Mouse (Mus musculus) heart, embryonic 13.5 days (tissue): Measurements from ENCODE around the gene Ryr2. TPM values are rescaled to one million over a fixed set of nuclear protein-coding genes. Genes with fewer than 3 reads are reported as not detected.
A peak's percentile ranks its signal among the peaks of the same experiment; 100 is the strongest.
"Not testable (repeated sequence)": the region's sequence is repeated elsewhere in the genome, so short reads cannot be mapped to it uniquely, and the experiment has no call there.

Experiments
- ATAC-seq: fragments of 200-750 bp; cut with Nextera tagmentation; 2 replicates; pipeline ENCODE4 v1.8.0; 2017; ENCODE audit warnings: moderate TSS enrichment; ENCODE audit not compliant: insufficient number of reproducible peaks, low FRiP score, low TSS enrichment; ENCODE audit errors: extremely low read depth
- H3K27ac ChIP-seq: fragments of 300-500 bp; sonication (generic); replicated peaks from 2 replicates; pipeline ENCODE4 v1.5.1; 2015; ENCODE audit warnings: moderate library complexity, mild to moderate bottlenecking, inconsistent platforms
- H3K27me3 ChIP-seq: fragments of 300-500 bp; sonication (generic); replicated peaks from 2 replicates; pipeline ENCODE4 v1.6.1; 2015; ENCODE audit warnings: mild to moderate bottlenecking, inconsistent platforms
- H3K36me3 ChIP-seq: fragments of 300-500 bp; sonication (generic); 2 replicates; pipeline ENCODE4 v1.6.1; 2015; ENCODE audit warnings: mild to moderate bottlenecking, inconsistent platforms
- H3K4me1 ChIP-seq: fragments of 300-500 bp; sonication (generic); 2 replicates; pipeline ENCODE4 v1.6.1; 2015; ENCODE audit warnings: inconsistent platforms
- H3K4me2 ChIP-seq: fragments of 300-500 bp; sonication (generic); 2 replicates; pipeline ENCODE4 v1.6.1; 2015; ENCODE audit warnings: inconsistent platforms, mild to moderate bottlenecking, moderate library complexity
- H3K4me3 ChIP-seq: fragments of 300-500 bp; sonication (generic); 2 replicates; pipeline ENCODE4 v1.5.1; 2015; ENCODE audit warnings: moderate library complexity, mild to moderate bottlenecking, inconsistent platforms
- H3K9ac ChIP-seq: fragments of 300-500 bp; sonication (generic); 2 replicates; pipeline ENCODE4 v1.6.1; 2015; ENCODE audit warnings: inconsistent platforms, mild to moderate bottlenecking, moderate library complexity
- H3K9me3 ChIP-seq: fragments of 300-500 bp; sonication (generic); 2 replicates; pipeline ENCODE4 v1.6.1; 2016; ENCODE audit warnings: inconsistent platforms
- WGBS: fragments of 180-500 bp; shearing (Covaris S2); methylation state at CpG from one replicate; pipeline ENCODE4 v1.1.7; 2015; ENCODE audit warnings: mixed read lengths; 5-methylcytosine and 5-hydroxymethylcytosine counted together
- polyA plus RNA-seq: library from polyadenylated mRNA; unstranded; fragments of >200 nt; fragmentation: Nextera tagmentation; extraction: Ambion mirVana; gene quantifications from 2 replicates; pipeline ENCODE4 v1.2.1, GENCODE M21; 2015

The Ryr2 gene
- polyA plus RNA-seq, 1 experiment from 2014 or later, result 20.9 TPM

DNA sequence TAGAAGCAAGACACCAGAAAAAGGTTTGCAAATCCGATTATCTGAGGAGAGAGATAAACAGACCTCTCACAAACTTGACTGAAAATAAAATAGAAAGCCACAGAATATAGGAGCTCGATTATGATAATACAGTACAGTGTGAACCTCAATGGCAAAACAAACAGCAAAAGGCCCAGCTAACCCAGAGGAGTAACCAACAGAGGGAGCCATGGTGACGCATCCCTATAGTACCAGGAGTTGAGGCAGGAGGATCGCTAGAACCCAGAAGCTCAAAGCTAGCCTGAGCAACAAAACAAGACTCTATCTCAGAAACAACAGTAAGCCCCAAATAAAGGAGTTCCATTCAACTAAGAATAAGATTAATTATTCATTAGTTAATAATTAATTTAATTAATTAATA lies 275.5 kb downstream of the Ryr2 start:
- Histone ChIP-seq H3K4me3 (no peak overlapping the region), H3K27ac (no peak overlapping the region), H3K9me3 (no peaks in the 10 kb centered on the region), H3K9ac (no peak overlapping the region), H3K27me3 (no peaks in the 10 kb centered on the region), H3K36me3 (peaks cover 39% of the 10 kb centered on the region), H3K4me1 (no peaks in the 10 kb centered on the region), H3K4me2 (no peak overlapping the region)
- 71% methylated on average over 4 of the region's 4 CpGs for WGBS
- ATAC-seq, result no peak

- no peak overlapping the region for H3K9ac ChIP-seq
- no peaks in the 10 kb centered on the region for H3K4me1 ChIP-seq
- ATAC-seq, result no peak
- H3K4me3 ChIP-seq, result no peak overlapping the region
- WGBS, result 89% methylated on average over 2 of the region's 2 CpGs
- H3K27ac ChIP-seq, result no peak overlapping the region
- peaks cover 50% of the 10 kb centered on the region for H3K36me3 ChIP-seq
- no peaks in the 10 kb centered on the region for H3K27me3 ChIP-seq
- H3K9me3 ChIP-seq, result no peaks in the 10 kb centered on the region
- H3K4me2 ChIP-seq, result no peak overlapping the region
Measured at GRCm38 (mm10) chr13:11825563-11826226, 281.1 kb downstream of the Ryr2 start.

GRCm38 (mm10) chr13:11818723-11819122 lies 288.0 kb downstream of the Ryr2 start:
- Histone ChIP-seq H3K27ac (no peak overlapping the region), H3K36me3 (peaks cover 49% of the 10 kb centered on the region), H3K27me3 (no peaks in the 10 kb centered on the region), H3K4me2 (no peak overlapping the region), H3K4me3 (no peak overlapping the region), H3K4me1 (no peaks in the 10 kb centered on the region), H3K9me3 (no peaks in the 10 kb centered on the region), H3K9ac (no peak overlapping the region)
- 70% methylated on average over 3 of the region's 3 CpGs for WGBS
- ATAC-seq, result no peak

DNA sequence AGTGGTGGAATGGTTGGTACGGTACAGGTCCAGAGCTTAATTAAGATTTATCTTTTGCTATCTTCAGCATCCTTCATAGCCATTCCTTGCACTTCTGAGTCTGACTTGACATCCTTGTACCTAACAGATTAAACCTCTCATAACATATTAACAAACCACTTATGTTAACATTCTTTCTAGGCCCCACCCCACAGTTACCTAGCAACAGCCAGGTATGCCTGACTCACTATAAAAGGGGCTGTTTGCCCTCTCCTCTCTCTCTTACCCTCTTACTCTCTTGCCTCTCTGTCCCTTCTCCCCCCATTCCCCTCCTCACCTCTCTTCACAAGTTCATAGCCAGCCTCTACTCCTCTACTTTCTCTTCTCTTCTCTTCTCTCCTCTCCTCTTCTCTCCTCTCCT lies 297.4 kb downstream of the Ryr2 start:
- not testable (repeated sequence) for H3K9ac ChIP-seq, ATAC-seq, H3K4me2 ChIP-seq, H3K4me3 ChIP-seq, H3K27ac ChIP-seq, H3K9me3 ChIP-seq, H3K27me3 ChIP-seq
- WGBS, result 67% methylated on average over 1 of the region's 1 CpGs
- H3K4me1 ChIP-seq, result peaks cover 11% of the 10 kb centered on the region
- H3K36me3 ChIP-seq, result peaks cover 30% of the 10 kb centered on the region

DNA sequence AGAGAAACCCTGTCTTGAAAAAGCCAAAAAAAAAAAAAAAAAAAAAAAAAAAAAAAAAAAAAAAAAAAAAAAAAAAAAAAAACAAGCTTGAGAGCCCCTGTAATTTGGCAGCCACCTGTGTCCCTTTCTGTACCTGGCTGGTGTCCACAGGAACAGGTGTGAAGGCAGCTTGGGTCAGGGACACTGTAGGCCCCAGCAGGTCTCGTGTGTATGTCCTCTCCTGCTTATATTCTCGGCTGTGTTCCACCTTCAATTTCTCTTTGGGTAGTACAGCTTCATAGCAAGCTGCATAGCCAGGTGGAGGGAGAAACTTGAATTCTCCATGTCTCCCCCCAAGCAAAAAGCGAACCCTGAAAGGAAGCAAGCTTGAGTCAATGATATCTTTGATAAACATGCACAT lies 314.2 kb downstream of the Ryr2 start:
- Histone ChIP-seq H3K36me3 (peaks cover 66% of the 10 kb centered on the region), H3K4me1 (no peaks in the 10 kb centered on the region), H3K9me3 (no peaks in the 10 kb centered on the region), H3K4me2 (no peak overlapping the region), H3K4me3 (no peak overlapping the region), H3K27me3 (no peaks in the 10 kb centered on the region), H3K9ac (no peak overlapping the region), H3K27ac (no peak overlapping the region)
- ATAC-seq, result no peak
- WGBS, result 86% methylated on average over 3 of the region's 3 CpGs

DNA sequence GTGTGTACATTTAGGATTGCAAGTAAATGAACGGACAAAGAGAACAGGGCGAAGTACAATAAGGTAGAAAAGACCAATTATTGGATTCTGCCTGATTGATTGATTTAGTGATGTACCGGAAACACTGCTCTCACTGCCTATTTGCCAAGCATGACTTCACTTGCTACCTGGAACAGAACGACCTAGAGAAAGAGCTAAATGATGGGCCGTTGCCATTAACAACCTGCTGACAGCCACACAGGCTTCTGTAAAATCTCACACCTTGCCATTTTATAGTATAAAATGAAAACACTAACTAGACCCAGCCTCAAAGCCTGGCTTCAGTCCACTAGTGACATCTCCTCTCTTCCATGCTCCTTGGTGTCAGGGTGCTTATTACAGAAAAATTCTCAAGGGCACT lies 316.2 kb downstream of the Ryr2 start:
- H3K27me3 ChIP-seq, result no peaks in the 10 kb centered on the region
- ATAC-seq, result no peak
- H3K4me3 ChIP-seq, result no peak overlapping the region
- H3K4me2 ChIP-seq, result no peak overlapping the region
- H3K4me1 ChIP-seq, result no peaks in the 10 kb centered on the region
- WGBS, result 78% methylated on average over 5 of the region's 5 CpGs
- no peak overlapping the region for H3K9ac ChIP-seq
- H3K9me3 ChIP-seq, result no peaks in the 10 kb centered on the region
- H3K36me3 ChIP-seq, result peaks cover 53% of the 10 kb centered on the region
- no peak overlapping the region for H3K27ac ChIP-seq

GRCm38 (mm10) chr13:11782411-11783155 lies 324.2 kb downstream of the Ryr2 start:
- no peak overlapping the region for H3K4me3 ChIP-seq
- WGBS, result 65% methylated on average over 3 of the region's 3 CpGs
- H3K4me2 ChIP-seq, result no peak overlapping the region
- H3K9me3 ChIP-seq, result no peaks in the 10 kb centered on the region
- H3K9ac ChIP-seq, result no peak overlapping the region
- H3K4me1 ChIP-seq, result peaks cover 15% of the 10 kb centered on the region; the same call in 1 of the 2 replicates
- ATAC-seq, result no peak
- no peak overlapping the region for H3K27ac ChIP-seq
- no peaks in the 10 kb centered on the region for H3K27me3 ChIP-seq
- H3K36me3 ChIP-seq, result peaks cover 34% of the 10 kb centered on the region

GRCm38 (mm10) chr13:11781065-11781464 lies 325.7 kb downstream of the Ryr2 start:
- ATAC-seq, result no peak
- WGBS, result 46% methylated on average over 2 of the region's 2 CpGs
- Histone ChIP-seq H3K27ac (0 out of 2 replicates have a peak overlapping the region, but pooled peaks have one; percentile 13), H3K4me1 (peaks cover 15% of the 10 kb centered on the region; the same call in 1 of the 2 replicates), H3K9ac (no peak overlapping the region), H3K9me3 (no peaks in the 10 kb centered on the region), H3K27me3 (no peaks in the 10 kb centered on the region), H3K4me2 (no peak overlapping the region), H3K4me3 (no peak overlapping the region), H3K36me3 (peaks cover 38% of the 10 kb centered on the region)

- H3K9ac ChIP-seq, result no peak overlapping the region
- H3K27ac ChIP-seq, result no peak overlapping the region
- ATAC-seq, result no peak
- peaks cover 10% of the 10 kb centered on the region; the same call in 1 of the 2 replicates for H3K4me1 ChIP-seq
- no peaks in the 10 kb centered on the region for H3K27me3 ChIP-seq
- H3K4me2 ChIP-seq, result no peak overlapping the region
- 84% methylated on average over 6 of the region's 6 CpGs for WGBS
- no peaks in the 10 kb centered on the region for H3K9me3 ChIP-seq
- no peak overlapping the region for H3K4me3 ChIP-seq
- peaks cover 24% of the 10 kb centered on the region for H3K36me3 ChIP-seq
Measured at GRCm38 (mm10) chr13:11777726-11778125, 329.0 kb downstream of the Ryr2 start.

DNA sequence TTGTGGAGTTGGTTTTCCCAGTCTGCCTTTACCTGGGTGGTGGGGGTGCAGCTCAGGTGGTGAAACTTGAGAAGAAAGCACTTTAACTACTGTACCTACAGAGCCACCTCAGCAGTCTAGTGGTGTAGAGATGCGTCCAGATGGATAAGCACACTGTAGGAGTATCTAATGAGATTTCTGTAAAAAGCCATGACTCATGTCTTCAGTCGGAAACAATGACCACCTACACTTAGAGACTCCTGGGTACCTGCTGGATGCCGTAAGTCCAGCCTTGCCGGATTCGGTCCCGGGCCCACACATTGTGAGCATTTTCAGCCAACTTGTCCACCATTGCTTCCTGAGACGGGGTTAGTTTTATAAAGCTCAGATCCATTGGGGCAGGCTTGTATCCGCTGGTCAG lies 334.6 kb downstream of the Ryr2 start:
- Histone ChIP-seq H3K36me3 (peaks cover 31% of the 10 kb centered on the region), H3K4me1 (peaks cover 4% of the 10 kb centered on the region; the same call in 1 of the 2 replicates), H3K9ac (no peak overlapping the region), H3K27ac (no peak overlapping the region), H3K27me3 (no peaks in the 10 kb centered on the region), H3K9me3 (no peaks in the 10 kb centered on the region), H3K4me3 (no peak overlapping the region), H3K4me2 (no peak overlapping the region)
- WGBS, result 91% methylated on average over 8 of the region's 8 CpGs
- no peak for ATAC-seq

GRCm38 (mm10) chr13:11766899-11767298 lies 339.8 kb downstream of the Ryr2 start:
- Histone ChIP-seq H3K9ac (no peak overlapping the region), H3K27ac (no peak overlapping the region), H3K9me3 (no peaks in the 10 kb centered on the region), H3K4me3 (no peak overlapping the region), H3K36me3 (peaks cover 31% of the 10 kb centered on the region), H3K4me2 (no peak overlapping the region), H3K27me3 (no peaks in the 10 kb centered on the region), H3K4me1 (peaks cover 13% of the 10 kb centered on the region; the same call in 1 of the 2 replicates)
- WGBS, result 65% methylated on average over 2 of the region's 2 CpGs
- no peak for ATAC-seq

DNA sequence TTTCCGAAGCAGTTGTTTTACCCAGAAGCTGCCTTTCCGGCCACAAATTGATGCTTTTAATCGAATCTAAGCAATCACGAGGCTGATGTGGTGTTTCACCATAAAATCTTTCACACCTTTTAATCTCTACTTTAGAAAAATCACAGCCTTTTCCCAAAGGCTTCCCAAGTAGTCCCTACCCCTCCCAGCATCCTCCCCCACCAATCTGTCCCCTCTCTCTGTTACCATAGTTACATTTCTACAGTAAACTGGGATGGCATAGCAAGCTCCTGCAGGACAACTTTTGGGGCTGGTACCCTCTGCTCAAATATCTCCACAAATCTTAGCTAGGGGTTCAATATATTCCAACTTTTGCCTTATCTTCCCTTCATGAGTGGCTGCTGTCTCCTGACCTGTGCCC lies 342.8 kb downstream of the Ryr2 start:
- H3K9ac ChIP-seq, result no peak overlapping the region
- H3K4me3 ChIP-seq, result no peak overlapping the region
- H3K4me2 ChIP-seq, result no peak overlapping the region
- ATAC-seq, result no peak
- WGBS, result 76% methylated on average over 4 of the region's 4 CpGs
- no peak overlapping the region for H3K27ac ChIP-seq
- H3K4me1 ChIP-seq, result peaks cover 13% of the 10 kb centered on the region; the same call in 1 of the 2 replicates
- peaks cover 29% of the 10 kb centered on the region for H3K36me3 ChIP-seq
- no peaks in the 10 kb centered on the region for H3K9me3 ChIP-seq
- no peaks in the 10 kb centered on the region for H3K27me3 ChIP-seq
